Comparison of ENCODE assay signal across 9 mouse cellular contexts in the genomic region with DNA sequence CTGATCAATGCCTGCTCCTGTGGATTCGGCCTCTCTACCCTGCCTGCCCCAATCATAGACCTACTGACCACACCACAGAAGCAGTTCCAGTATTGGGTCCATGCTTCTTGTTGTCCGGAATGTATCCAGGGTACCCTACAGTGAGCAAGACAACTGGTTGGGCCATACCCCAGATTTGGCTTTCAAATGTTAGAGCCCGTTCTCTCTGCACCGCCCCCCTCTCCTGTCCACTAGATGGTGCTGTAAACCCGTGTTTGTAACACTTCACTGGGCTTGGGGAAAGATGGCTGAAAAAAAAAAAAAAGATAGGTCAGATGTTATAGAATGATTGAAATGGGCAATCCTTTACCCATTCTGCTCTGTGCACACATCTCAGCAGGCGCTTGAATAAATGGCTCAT. TPM values are rescaled to one million over a fixed set of nuclear protein-coding genes. Genes with fewer than 3 reads are reported as not detected.
DNase-seq lines count a peak whose midpoint lies in the region; ATAC-seq and TF ChIP-seq lines count a peak whose summit lies in the region.
"Had no signal": no experiment of that assay in that cellular context is flagged by ENCODE, and none has a peak within 500 bp of the region (broad histone marks: within the 10 kb centered on the region; RNA-seq: fewer than 3 reads in every experiment).

No protein-coding gene starts in this region.

- H3K27ac ChIP-seq in ES-E14 (ENCODE audit: insufficient read depth, low read depth, low read length, poor library complexity, severe bottlenecking) = no peak overlapping the region
- H3K27ac ChIP-seq in cerebellum, adult 2 months (ENCODE audit: insufficient read depth, low read length) = no peak overlapping the region

- DNase-seq in 3T3-L1 (ENCODE audit: low read depth, low spot score) (peak; percentile 67), ES-E14 (ENCODE audit: low read depth, low spot score) (peak; percentile 56)
- DNase-seq in cerebellum, adult 2 months = peak; percentile 66 to 73
- peak; percentile 71 for DNase-seq in kidney, postnatal 10 days
- DNase-seq in lung, adult 2 months = peak; percentile 11
- DNase-seq in retina, embryonic 14.5 days (ENCODE audit: low spot score) = peak; percentile 80
- DNase-seq in thymus, postnatal 10 days (ENCODE audit: low spot score in 2 of 2) = no peak

- ATAC-seq in frontal cortex, adult (ENCODE audit: low TSS enrichment) = peak; percentile 91

- no peak overlapping the region for H3K9ac ChIP-seq in ES-E14 (ENCODE audit: insufficient read depth, low read depth, low read length, poor library complexity, severe bottlenecking)

- no peaks in the 10 kb centered on the region for H3K4me1 ChIP-seq in ES-E14 (ENCODE audit: control insufficient read depth in 2 of 2, insufficient read depth in 2 of 2, low read length in 2 of 2, poor library complexity in 1 of 2)
- no peaks in the 10 kb centered on the region for H3K4me1 ChIP-seq in cerebellum, adult 2 months (ENCODE audit: control insufficient read depth, insufficient read depth, low read length)
- no peaks in the 10 kb centered on the region for H3K4me1 ChIP-seq in lung, adult 2 months (ENCODE audit: control insufficient read depth, insufficient read depth, low read length)

- in situ Hi-C loops in ES-E14 (cut with MboI; ENCODE audit: low sequenced_read_pairs in 2 of 2, unreplicated experiment in 2 of 2) = no loop called here

- WGBS in cerebellum, adult 2 months = 22% methylated on average over 6 of the region's 6 CpGs
- WGBS in lung, adult 2 months = 24% methylated on average over 6 of the region's 6 CpGs

- TF ChIP-seq CTCF in cerebellum, adult 2 months (IDR thresholded peaks at IDR 0.05; ENCODE audit: borderline replicate concordance, insufficient read depth, low read depth, low read length) = peak; percentile 72
- peak; percentile 33 for TF ChIP-seq CTCF in lung, adult 2 months (IDR thresholded peaks at IDR 0.05; ENCODE audit: insufficient read depth, low read length)

- no peaks in the 10 kb centered on the region for H3K27me3 ChIP-seq in cerebellum, adult 2 months (ENCODE audit: control insufficient read depth, insufficient read depth, low read length)

- TF ChIP-seq POLR2A in cerebellum, adult 2 months (IDR thresholded peaks at IDR 0.05; ENCODE audit: borderline replicate concordance, insufficient read depth, low read length) = no peak
- no peak for TF ChIP-seq POLR2A in lung, adult 2 months (IDR thresholded peaks at IDR 0.05; ENCODE audit: borderline replicate concordance, extremely low read depth, low read depth, low read length)

- no peaks in the 10 kb centered on the region for H3K9me3 ChIP-seq in ES-E14 (ENCODE audit: control insufficient read depth, insufficient read depth, low read depth, low read length)

- H3K4me3 ChIP-seq in ES-E14 (ENCODE audit: insufficient read depth in 1 of 2, low read depth in 1 of 2, low read length in 2 of 2, poor library complexity in 1 of 2, severe bottlenecking in 1 of 2) = no peak overlapping the region
- H3K4me3 ChIP-seq in cerebellum, adult 2 months (replicated peaks; ENCODE audit: insufficient read depth, low read depth, low read length) = no peak overlapping the region
- H3K4me3 ChIP-seq in lung, adult 2 months (replicated peaks; ENCODE audit: extremely low read depth, low read depth, low read length) = no peak overlapping the region

- H3K36me3 ChIP-seq in ES-E14 (ENCODE audit: control insufficient read depth, insufficient read depth, low read length, poor library complexity, severe bottlenecking) = no peaks in the 10 kb centered on the region

TF ChIP-seq in ES-E14, 5 proteins besides CTCF, POLR2A, EP300 and RAD21:
- TF ChIP-seq ZC3H11A (IDR thresholded peaks at IDR 0.05; ENCODE audit: borderline replicate concordance, low read depth, low read length) = peak; percentile 77; the same call in 1 of the 2 replicates
- no peak for TF ChIP-seq CHD2 (IDR thresholded peaks at IDR 0.05; ENCODE audit: low read depth, low read length)
- TF ChIP-seq ZNF384 (IDR thresholded peaks at IDR 0.05; ENCODE audit: low read depth, low read length) = peak; percentile 97

RNA-seq across cellular contexts. Expression of a gene that starts 56.1 kb away (rescaled TPM):
- 0.79 and 0.98 TPM in 2 replicates for total RNA-seq in ES-E14 (2012; rRNA removed)
- polyA plus RNA-seq in cerebellum, adult 2 months (2012; rRNA removed) = 9.5 and 9.6 TPM in 2 replicates
- polyA plus RNA-seq in lung, adult 2 months (2012; rRNA removed) = 0.02 and 0.07 TPM in 2 replicates
- total RNA-seq: gastrocnemius, postnatal 4 days had no signal

Comparison
In these comparisons a context has a peak if more than half of its experiments do, and no peak if none do; other contexts are left out.
1. DNase-seq: peak in 3T3-L1 (single experiment), ES-E14 (single experiment), cerebellum, adult 2 months (2 of 2), kidney, postnatal 10 days (single experiment), lung, adult 2 months (single experiment) and retina, embryonic 14.5 days (single experiment); none in thymus, postnatal 10 days (0 of 2).